Mouse (Mus musculus) hindbrain, embryonic 12.5 days (tissue): ENCODE measurements around the gene Fxyd6. TPM values are rescaled to one million over a fixed set of nuclear protein-coding genes. Genes with fewer than 3 reads are reported as not detected.

Experiments
- ATAC-seq: fragments of 200-750 bp; cut with Nextera tagmentation; 2 replicates; pipeline ENCODE4 v1.8.0; 2017; ENCODE audit warnings: moderate TSS enrichment; ENCODE audit not compliant: low FRiP score
- H3K27ac ChIP-seq: fragments of 300-500 bp; sonication (generic); 2 replicates; pipeline ENCODE4 v1.5.1; 2016; ENCODE audit warnings: mild to moderate bottlenecking
- H3K27me3 ChIP-seq: fragments of 300-500 bp; sonication (generic); 2 replicates; pipeline ENCODE4 v1.6.1; 2016; ENCODE audit warnings: mild to moderate bottlenecking
- H3K36me3 ChIP-seq: fragments of 300-500 bp; sonication (generic); 2 replicates; pipeline ENCODE4 v1.6.1; 2016; ENCODE audit warnings: mild to moderate bottlenecking
- H3K4me1 ChIP-seq: fragments of 300-500 bp; sonication (generic); 2 replicates; pipeline ENCODE4 v1.6.1; 2016
- H3K4me2 ChIP-seq: fragments of 300-500 bp; sonication (generic); replicated peaks from 2 replicates; pipeline ENCODE4 v1.6.1; 2016; ENCODE audit warnings: mild to moderate bottlenecking
- H3K4me3 ChIP-seq: fragments of 300-500 bp; sonication (generic); 2 replicates; pipeline ENCODE4 v1.5.1; 2016; ENCODE audit warnings: mild to moderate bottlenecking
- H3K9ac ChIP-seq: fragments of 300-500 bp; sonication (generic); 2 replicates; pipeline ENCODE4 v1.6.1; 2016; ENCODE audit warnings: mild to moderate bottlenecking, moderate library complexity
- H3K9me3 ChIP-seq: fragments of 300-500 bp; sonication (generic); replicated peaks from 2 replicates; pipeline ENCODE4 v1.6.1; 2016; ENCODE audit warnings: mild to moderate bottlenecking
- WGBS: fragments of 180-500 bp; shearing (Covaris S2); methylation state at CpG from one replicate; pipeline ENCODE4 v1.1.7; 2016; 5-methylcytosine and 5-hydroxymethylcytosine counted together
- polyA plus RNA-seq: library from polyadenylated mRNA; unstranded; fragments of >200 nt; fragmentation: Nextera tagmentation; extraction: Ambion mirVana; gene quantifications from 2 replicates; pipeline ENCODE4 v1.2.1, GENCODE M21; 2016

Fxyd6 gene
- polyA plus RNA-seq, 1 experiment from 2014 or later: 196 TPM

DNA sequence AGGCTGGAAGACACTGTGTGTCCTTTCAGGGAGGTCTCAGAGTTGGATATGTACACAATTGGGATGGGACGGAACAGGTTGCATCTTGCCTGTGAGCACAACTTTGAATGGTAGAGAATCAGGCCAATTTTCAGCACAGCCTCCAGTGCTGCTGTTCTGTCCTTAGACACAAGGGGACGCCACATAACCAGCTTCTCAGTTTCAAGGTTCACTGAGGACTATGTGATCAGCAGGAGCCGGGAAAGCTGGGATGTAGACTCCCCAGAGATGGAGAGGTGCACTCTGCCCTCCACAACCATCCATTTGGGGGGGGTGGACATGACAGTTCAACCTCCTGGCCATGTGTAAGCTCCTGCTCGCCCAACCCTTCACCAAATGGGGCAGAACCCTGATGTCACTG, 45.9 kb downstream of the Fxyd6 start:
- peaks cover 6% of the 10 kb centered on the region; the same call in 1 of the 2 replicates for H3K27me3 ChIP-seq
- H3K4me3 ChIP-seq: no peak overlapping the region
- WGBS: 44% methylated on average over 4 of the region's 4 CpGs
- no peaks in the 10 kb centered on the region for H3K9me3 ChIP-seq
- H3K4me1 ChIP-seq: no peaks in the 10 kb centered on the region
- H3K27ac ChIP-seq: no peak overlapping the region
- H3K36me3 ChIP-seq: no peaks in the 10 kb centered on the region
- H3K4me2 ChIP-seq: no peak overlapping the region
- ATAC-seq: no peak
- H3K9ac ChIP-seq: no peak overlapping the region

DNA sequence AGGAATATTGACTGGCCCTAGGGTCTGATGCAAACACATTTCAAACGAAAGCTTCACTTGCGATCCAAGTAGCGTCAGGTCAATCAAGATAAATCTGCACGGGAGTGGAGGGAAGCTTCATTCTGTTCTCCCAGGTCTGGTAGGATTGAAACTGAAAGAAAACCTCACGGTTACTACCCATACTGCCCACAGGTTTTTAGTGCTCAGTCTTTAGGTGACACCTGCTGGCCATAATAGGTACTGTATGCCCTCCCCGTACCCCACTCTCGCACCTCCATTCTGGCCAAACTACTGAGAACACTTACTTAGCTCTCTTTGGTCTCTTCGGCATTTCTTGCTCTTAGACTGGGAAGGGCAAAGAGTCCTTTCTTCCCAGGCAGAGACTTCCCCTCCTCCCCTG, 47.3 kb downstream of the Fxyd6 start:
- no peak overlapping the region for H3K9ac ChIP-seq
- 27% methylated on average over 8 of the region's 8 CpGs for WGBS
- H3K4me2 ChIP-seq: no peak overlapping the region

DNA sequence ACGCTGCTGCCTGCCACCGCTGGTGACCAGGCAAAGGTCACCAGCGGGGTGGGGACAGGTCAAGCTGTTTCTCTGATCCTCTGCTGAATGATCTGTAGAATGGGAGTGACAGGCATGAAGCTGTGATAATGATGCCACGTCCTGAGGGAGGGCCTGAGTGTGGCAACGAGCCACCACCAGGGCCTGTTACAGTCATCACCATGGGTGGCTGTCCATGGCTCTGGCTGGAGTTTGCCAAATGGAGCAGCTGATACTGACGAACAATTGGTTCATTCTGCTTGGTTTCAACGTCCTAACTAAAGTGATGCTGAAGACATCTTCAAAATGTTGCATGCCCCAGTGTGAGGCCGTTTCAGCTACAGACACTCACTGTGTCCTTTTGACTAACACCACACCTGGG, 48.3 kb downstream of the Fxyd6 start:
- Histone ChIP-seq H3K9ac (no peak overlapping the region), H3K27ac (no peak overlapping the region), H3K9me3 (no peaks in the 10 kb centered on the region), H3K4me2 (no peak overlapping the region), H3K4me1 (no peaks in the 10 kb centered on the region), H3K36me3 (no peaks in the 10 kb centered on the region), H3K27me3 (0 out of 2 replicates have a peak, but pooled peaks cover 3% of the 10 kb centered on the region), H3K4me3 (no peak overlapping the region)
- WGBS: 45% methylated on average over 8 of the region's 8 CpGs
- ATAC-seq: no peak

More for the DNA sequence above, 47.3 kb downstream of the Fxyd6 start:
- H3K4me1 ChIP-seq: no peaks in the 10 kb centered on the region
- H3K27me3 ChIP-seq: 0 out of 2 replicates have a peak, but pooled peaks cover 3% of the 10 kb centered on the region
- H3K4me3 ChIP-seq: no peak overlapping the region
- ATAC-seq: no peak
- no peak overlapping the region for H3K27ac ChIP-seq
- H3K9me3 ChIP-seq: no peaks in the 10 kb centered on the region
- no peaks in the 10 kb centered on the region for H3K36me3 ChIP-seq

DNA sequence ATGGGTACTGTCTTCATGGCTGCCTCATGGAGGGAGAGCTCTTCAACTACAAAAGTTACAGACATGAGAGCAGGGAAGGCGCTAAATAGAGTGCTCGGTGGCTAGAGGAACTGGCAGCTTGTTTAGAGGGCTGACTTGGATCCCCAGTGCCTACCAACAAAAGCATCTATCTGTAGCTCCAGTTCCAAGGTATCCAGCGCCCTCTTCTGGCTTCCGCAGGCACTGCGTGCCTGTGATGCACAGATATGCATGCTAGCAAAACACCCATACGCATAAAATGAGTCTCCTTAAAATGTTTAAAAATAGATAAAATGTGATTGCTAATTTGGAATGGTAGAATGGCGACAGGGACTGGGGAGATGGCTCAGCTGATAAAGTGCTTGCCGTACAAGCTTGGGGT, 51.2 kb downstream of the Fxyd6 start:
- no peak for ATAC-seq

DNA sequence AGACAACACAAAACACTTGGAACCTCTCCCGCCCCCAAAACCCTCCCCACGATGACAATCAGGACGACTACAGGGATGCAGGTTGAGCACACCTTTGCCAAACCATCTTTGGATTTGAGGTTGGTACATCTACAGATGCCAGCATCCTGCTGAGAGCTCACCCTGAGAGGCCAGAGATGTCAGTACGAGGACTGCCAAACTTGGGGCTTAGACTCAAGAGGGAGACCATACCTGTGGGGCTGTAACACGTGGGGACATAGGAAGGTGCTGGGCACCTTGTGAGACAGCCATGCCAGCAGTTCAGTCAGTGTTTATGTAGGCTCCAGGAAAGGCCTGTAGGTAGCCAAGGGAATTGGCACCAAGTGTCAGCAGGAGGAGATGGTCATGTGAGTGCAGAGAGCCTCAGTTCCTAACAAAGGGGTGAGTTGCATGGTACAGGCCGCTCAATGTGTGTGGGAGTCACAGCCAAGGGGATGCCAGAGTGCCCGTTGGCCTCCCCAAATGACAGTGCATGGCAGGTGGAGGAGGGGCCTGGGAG, 52.8 kb downstream of the Fxyd6 start:
- 82% methylated on average over 7 of the region's 7 CpGs for WGBS
- Histone ChIP-seq H3K4me2 (no peak overlapping the region), H3K9me3 (no peaks in the 10 kb centered on the region), H3K36me3 (no peaks in the 10 kb centered on the region), H3K4me3 (no peak overlapping the region), H3K4me1 (no peaks in the 10 kb centered on the region), H3K27ac (no peak overlapping the region), H3K27me3 (peaks cover 27% of the 10 kb centered on the region), H3K9ac (no peak overlapping the region)
- no peak for ATAC-seq

More for the DNA sequence above, 51.2 kb downstream of the Fxyd6 start:
- Histone ChIP-seq H3K27ac (no peak overlapping the region), H3K9ac (no peak overlapping the region), H3K4me3 (no peak overlapping the region), H3K4me1 (no peaks in the 10 kb centered on the region), H3K9me3 (no peaks in the 10 kb centered on the region), H3K27me3 (peaks cover 15% of the 10 kb centered on the region; the same call in 1 of the 2 replicates), H3K4me2 (no peak overlapping the region), H3K36me3 (no peaks in the 10 kb centered on the region)
- WGBS: 61% methylated on average over 8 of the region's 8 CpGs

DNA sequence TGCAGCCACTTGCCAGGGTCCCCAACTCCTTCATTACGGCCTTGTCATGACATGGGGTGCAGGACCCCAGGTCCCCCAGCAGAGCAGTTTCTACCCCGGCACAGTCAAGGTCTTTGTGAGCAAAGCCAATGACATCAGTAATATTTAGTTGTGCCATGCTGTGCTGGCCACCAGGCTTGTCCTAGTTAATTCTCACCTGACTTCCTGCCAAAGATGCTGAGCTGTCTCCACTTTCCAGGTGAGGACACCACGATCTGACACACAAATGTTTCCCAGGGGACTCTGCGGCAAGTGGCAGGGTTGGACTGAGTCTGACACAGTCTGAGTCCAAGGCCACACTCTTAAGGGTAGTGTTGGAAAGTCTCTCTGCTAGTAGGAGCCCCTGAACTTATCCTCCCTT, 56.5 kb downstream of the Fxyd6 start, which contains the start of gene Dscaml1:
Gene Dscaml1 (plus strand): TSS at position 173 of the 400 bp plus-strand sequence.
- Histone ChIP-seq H3K9me3 (no peaks in the 10 kb centered on the region), H3K4me1 (peaks cover 15% of the 10 kb centered on the region), H3K27me3 (peaks cover 54% of the 10 kb centered on the region), H3K9ac (no peak within 1 kb of the TSS), H3K27ac (no peak within 1 kb of the TSS), H3K36me3 (no peaks in the 10 kb centered on the region), H3K4me3 (no peak within 1 kb of the TSS), H3K4me2 (no peak within 1 kb of the TSS)
- WGBS: 76% methylated on average over 4 of the region's 4 CpGs
- ATAC-seq: no peak

DNA sequence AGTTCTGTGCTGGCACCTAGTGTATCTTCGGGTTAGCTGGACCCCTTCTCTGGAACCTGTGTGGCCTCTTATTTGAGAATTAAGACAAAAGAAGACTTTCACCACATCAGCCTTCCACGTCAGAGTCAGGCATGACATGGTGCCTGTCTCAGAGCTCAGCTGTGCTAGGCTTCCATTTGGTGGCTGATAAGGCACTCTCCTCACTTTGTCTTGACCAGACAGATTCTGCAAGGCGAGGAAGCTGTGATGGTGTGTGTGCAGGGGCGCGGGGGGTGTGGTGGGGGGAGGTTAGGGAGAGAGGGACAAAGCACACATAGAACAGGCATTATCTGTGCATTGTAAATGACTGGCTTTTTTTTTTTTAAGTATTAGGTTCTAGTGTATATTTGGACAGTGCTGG, 59.4 kb downstream of the Fxyd6 start:
- H3K27me3 ChIP-seq: peaks cover 73% of the 10 kb centered on the region
- no peak overlapping the region for H3K4me3 ChIP-seq
- H3K4me2 ChIP-seq: no peak overlapping the region
- ATAC-seq: no peak
- H3K9ac ChIP-seq: no peak overlapping the region
- no peaks in the 10 kb centered on the region for H3K9me3 ChIP-seq
- no peak overlapping the region for H3K27ac ChIP-seq
- no peaks in the 10 kb centered on the region for H3K36me3 ChIP-seq
- 38% methylated on average over 5 of the region's 5 CpGs for WGBS
- peaks cover 27% of the 10 kb centered on the region for H3K4me1 ChIP-seq

DNA sequence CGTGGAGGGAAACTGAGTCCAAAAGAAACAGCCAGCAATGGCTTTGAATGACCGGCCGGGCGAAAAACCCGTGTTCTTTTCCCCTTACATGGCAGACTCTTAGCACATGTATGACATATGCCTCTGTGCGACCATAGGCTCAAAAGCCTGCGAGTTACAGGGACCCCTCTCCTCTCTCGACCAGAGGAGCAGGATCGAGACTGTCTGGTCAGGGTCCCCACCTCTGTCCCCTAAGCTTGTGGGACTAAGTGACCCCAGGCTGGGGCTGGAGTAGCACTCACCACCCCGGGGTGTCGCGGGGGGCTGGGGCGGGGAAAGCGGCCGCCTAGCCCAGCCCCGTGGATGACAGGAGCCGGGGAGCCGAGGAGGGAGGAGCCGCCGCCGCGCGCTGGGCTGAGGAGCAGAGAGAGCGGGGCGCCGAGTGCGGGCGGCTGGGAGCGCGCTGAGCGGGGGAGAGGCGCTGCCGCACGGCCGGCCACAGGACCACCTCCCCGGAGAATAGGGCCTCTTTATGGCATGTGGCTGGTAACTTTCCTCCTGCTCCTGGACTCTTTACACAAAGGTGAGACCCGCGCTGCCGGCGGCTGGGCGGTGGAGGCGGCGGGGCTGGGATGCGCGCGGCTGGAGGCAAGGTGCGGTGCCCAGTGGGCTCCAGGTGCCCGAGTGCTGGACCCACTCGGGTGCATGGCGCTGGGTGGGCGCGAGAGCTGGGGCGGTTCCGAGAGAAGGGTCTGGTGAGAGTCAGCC, 60.1 kb downstream of the Fxyd6 start:
- 0 out of 2 replicates have a peak, but pooled peaks have one; percentile 36 for ATAC-seq
- H3K4me2 ChIP-seq: peak overlapping the region; percentile 65
- H3K4me1 ChIP-seq: peaks cover 27% of the 10 kb centered on the region
- WGBS: 4% methylated on average over 46 of the region's 54 CpGs
- H3K4me3 ChIP-seq: peak overlapping the region; percentile 47
- no peaks in the 10 kb centered on the region for H3K9me3 ChIP-seq
- peaks cover 70% of the 10 kb centered on the region for H3K27me3 ChIP-seq
- no peaks in the 10 kb centered on the region for H3K36me3 ChIP-seq
- peak overlapping the region; percentile 63 for H3K9ac ChIP-seq
- H3K27ac ChIP-seq: no peak overlapping the region

DNA sequence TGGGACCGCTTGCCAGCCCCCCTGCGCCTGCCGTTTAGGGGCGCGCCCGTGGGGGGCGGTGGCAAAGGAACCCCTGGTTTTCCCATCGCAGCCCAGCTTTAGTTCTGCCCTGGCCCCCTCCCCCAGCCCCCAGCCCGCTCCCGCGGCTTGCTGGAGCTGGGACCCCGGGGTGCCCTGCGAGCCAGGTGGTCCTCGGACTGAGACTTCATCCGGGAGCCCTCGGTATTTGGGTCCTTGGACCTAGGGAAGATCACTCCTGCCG, 60.6 kb downstream of the Fxyd6 start:
- 2% methylated on average over 12 of the region's 17 CpGs for WGBS
- ATAC-seq: no peak
- Histone ChIP-seq H3K4me2 (peak overlapping the region; percentile 65), H3K27ac (no peak overlapping the region), H3K36me3 (no peaks in the 10 kb centered on the region), H3K4me1 (peaks cover 29% of the 10 kb centered on the region), H3K4me3 (peak overlapping the region; percentile 47), H3K27me3 (peaks cover 70% of the 10 kb centered on the region), H3K9ac (peak overlapping the region; percentile 63), H3K9me3 (no peaks in the 10 kb centered on the region)

DNA sequence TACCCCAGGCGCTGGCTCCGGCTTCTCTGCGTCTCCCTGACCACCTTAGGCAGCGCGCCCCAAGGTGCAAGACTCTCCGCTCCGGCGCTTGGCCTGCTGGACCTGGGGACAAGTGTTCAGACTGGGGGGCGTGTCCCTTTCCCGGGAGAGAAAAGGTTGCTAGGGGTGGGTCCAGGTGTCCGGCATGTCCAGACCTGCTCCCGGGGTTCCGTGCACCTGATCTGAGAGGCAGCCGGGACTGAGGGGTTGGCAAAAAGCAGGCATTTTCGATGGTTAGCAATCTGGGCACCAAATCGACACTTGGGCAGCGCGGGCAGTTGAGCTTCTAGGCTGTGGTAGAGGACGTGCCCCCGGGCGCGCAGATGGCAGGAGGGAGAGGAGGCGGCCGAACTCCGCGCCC, 61.2 kb downstream of the Fxyd6 start:
- no peak for ATAC-seq
- peaks cover 65% of the 10 kb centered on the region for H3K27me3 ChIP-seq
- WGBS: 4% methylated on average over 25 of the region's 26 CpGs
- peaks cover 33% of the 10 kb centered on the region for H3K4me1 ChIP-seq
- H3K4me2 ChIP-seq: peak overlapping the region; percentile 65
- no peaks in the 10 kb centered on the region for H3K9me3 ChIP-seq
- H3K27ac ChIP-seq: no peak overlapping the region
- peak overlapping the region; percentile 63 for H3K9ac ChIP-seq
- H3K36me3 ChIP-seq: no peaks in the 10 kb centered on the region
- H3K4me3 ChIP-seq: peak overlapping the region; percentile 47

DNA sequence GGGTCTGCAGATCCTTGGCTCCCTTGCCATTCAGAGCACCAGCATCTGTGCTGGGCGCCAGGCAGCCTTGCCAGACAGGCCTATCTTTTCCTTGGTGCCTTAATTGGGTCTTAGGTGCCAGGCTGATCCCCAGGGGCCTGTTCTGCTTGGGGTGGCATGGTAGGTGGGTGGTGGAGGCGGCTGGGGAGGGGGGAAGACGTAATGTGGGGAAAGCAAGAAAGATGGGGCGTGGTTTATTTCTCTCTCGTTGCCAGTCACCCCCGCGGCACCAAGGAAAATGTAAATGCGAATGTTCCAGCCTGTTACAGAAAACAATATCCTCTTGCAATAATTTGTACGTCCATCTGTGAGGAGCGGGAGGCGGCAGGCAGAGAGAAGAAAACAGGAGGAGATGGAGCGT, 62.7 kb downstream of the Fxyd6 start:
- Histone ChIP-seq H3K9ac (no peak overlapping the region), H3K36me3 (no peaks in the 10 kb centered on the region), H3K4me2 (peak overlapping the region; percentile 65; the same call in 1 of the 2 replicates), H3K27ac (peak overlapping the region; percentile 30), H3K27me3 (peaks cover 52% of the 10 kb centered on the region), H3K9me3 (no peaks in the 10 kb centered on the region), H3K4me3 (no peak overlapping the region), H3K4me1 (peaks cover 36% of the 10 kb centered on the region)
- 52% methylated on average over 12 of the region's 12 CpGs for WGBS
- no peak; the same call in 1 of the 2 replicates for ATAC-seq

DNA sequence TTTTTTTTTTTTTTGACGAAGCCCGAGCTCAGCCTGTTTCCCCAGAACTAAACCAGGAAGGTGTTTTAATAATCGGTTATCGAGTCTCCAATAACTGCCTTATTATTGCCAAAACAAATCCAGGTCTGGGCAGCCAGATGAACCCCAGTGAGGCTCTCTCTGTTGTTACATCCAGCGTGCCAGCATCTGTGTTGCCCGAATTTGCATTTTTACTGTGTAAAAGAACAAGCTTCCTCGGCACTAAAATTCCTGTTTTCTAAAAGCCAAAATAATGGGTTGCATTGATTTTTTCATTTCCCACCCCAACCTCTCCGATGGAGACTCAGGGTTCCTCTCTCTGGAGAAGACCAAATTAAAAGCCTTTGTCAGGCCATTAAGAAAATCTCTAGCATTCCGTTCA, 63.1 kb downstream of the Fxyd6 start:
- Histone ChIP-seq H3K36me3 (no peaks in the 10 kb centered on the region), H3K9me3 (no peaks in the 10 kb centered on the region), H3K9ac (no peak overlapping the region), H3K4me2 (no peak overlapping the region), H3K4me3 (no peak overlapping the region), H3K27me3 (peaks cover 52% of the 10 kb centered on the region), H3K27ac (no peak overlapping the region; the same call in 1 of the 2 replicates), H3K4me1 (peaks cover 36% of the 10 kb centered on the region)
- no peak for ATAC-seq
- 76% methylated on average over 9 of the region's 9 CpGs for WGBS

DNA sequence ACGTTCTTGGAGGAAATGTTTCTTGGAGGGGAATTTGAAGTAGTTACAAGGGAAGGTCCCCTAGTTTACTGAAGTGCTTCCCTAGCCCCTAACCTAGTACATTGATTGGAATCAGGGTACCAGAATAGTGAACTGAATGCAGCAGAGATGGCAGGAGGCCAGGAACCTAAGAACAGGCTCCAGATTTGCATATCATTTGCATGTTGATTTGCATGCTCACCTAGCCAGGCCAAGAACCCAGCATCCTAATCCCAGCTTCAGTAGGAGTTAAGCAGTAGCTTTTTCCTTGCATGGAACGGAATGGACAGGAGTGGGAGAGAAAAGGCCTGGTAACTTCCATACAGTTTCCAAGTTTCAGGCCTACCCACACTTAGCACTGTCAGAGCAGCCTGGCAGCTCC, 64.2 kb downstream of the Fxyd6 start:
- Histone ChIP-seq H3K36me3 (no peaks in the 10 kb centered on the region), H3K4me3 (no peak overlapping the region), H3K9ac (no peak overlapping the region), H3K4me2 (no peak overlapping the region), H3K27ac (no peak overlapping the region), H3K4me1 (peaks cover 36% of the 10 kb centered on the region), H3K27me3 (peaks cover 45% of the 10 kb centered on the region), H3K9me3 (no peaks in the 10 kb centered on the region)
- ATAC-seq: no peak
- WGBS: 69% methylated on average over 2 of the region's 2 CpGs
